ENCODE assay signal across 9 mouse cellular contexts in the genomic region with DNA sequence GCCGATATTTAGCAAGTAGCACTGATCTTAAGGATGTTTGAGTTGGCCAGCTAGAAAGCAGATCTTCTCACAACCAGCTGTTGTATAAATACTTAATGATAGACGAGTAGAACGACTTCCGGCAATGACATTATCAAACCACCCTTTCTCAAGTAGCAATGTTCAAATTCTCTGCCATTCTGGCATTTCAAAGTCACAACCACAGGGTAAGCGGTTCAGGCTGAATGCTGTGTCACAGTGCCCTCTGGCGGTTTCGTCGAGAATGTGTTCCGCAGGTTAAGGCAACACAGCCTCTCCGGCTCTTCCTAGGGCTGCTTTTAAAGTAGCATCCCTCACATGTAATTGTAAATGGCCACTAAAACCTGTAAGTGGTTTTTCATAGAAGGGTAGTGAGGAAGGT. TPM values are rescaled to one million over a fixed set of nuclear protein-coding genes. Genes with fewer than 3 reads are reported as not detected.
DNase-seq lines count a peak whose midpoint lies in the region; ATAC-seq and TF ChIP-seq lines count a peak whose summit lies in the region.
"Had no signal": no experiment of that assay in that cellular context is flagged by ENCODE, and none has a peak within 500 bp of the region (broad histone marks: within the 10 kb centered on the region; RNA-seq: fewer than 3 reads in every experiment).

No protein-coding gene starts in this region.

- TF ChIP-seq CTCF in cortical plate, adult 2 months (IDR thresholded peaks at IDR 0.05; ENCODE audit: extremely low read depth, insufficient read depth, low read length): peak; percentile 96
- TF ChIP-seq CTCF in liver, adult 2 months (IDR thresholded peaks at IDR 0.05; ENCODE audit: low read depth, low read length): peak; percentile 96

- H3K4me3 ChIP-seq in cortical plate, adult 2 months (ENCODE audit: insufficient read depth, low read length): no peak overlapping the region
- no peak overlapping the region for H3K4me3 ChIP-seq in kidney, embryonic 15.5 days (replicated peaks)
- H3K4me3 ChIP-seq in liver, adult 2 months (ENCODE audit: insufficient read depth, low read depth, low read length): no peak overlapping the region
- H3K4me3 ChIP-seq: embryonic facial prominence, embryonic 15.5 days had no signal

- peak; percentile 85 for DNase-seq in 416B (ENCODE audit: low read depth)
- peak; percentile 81 to 94 for DNase-seq in adrenal gland, adult (ENCODE audit: inconsistent age in 2 of 2, low spot score in 1 of 2)
- DNase-seq in gastrocnemius, postnatal 14 days: peak; percentile 84
- DNase-seq in liver, adult 2 months (ENCODE audit: extremely low read depth, low read depth, low spot score): peak; percentile 58
- DNase-seq in neural tube, embryonic 10.5 days (ENCODE audit: extremely low spot score, low spot score): peak; percentile 84
- peak; percentile 90 for DNase-seq in splenic B cell, adult 2 months (ENCODE audit: low read depth, low spot score)

- TF ChIP-seq POLR2A in cortical plate, adult 2 months (IDR thresholded peaks at IDR 0.05; ENCODE audit: extremely low read depth, insufficient read depth, low read length): no peak
- no peak for TF ChIP-seq POLR2A in liver, adult 2 months (IDR thresholded peaks at IDR 0.05; ENCODE audit: extremely low read depth, insufficient read depth, low read length)

- H3K9ac ChIP-seq in kidney, embryonic 15.5 days: no peak overlapping the region
- H3K9ac ChIP-seq in liver, adult 2 months (ENCODE audit: low read depth, low read length): no peak overlapping the region
- H3K9ac ChIP-seq: embryonic facial prominence, embryonic 15.5 days had no signal

- no peak overlapping the region for H3K4me2 ChIP-seq in kidney, embryonic 15.5 days
- H3K4me2 ChIP-seq: embryonic facial prominence, embryonic 15.5 days had no signal

- no peak overlapping the region for H3K27ac ChIP-seq in cortical plate, adult 2 months (ENCODE audit: insufficient read depth, low read length)
- no peak overlapping the region for H3K27ac ChIP-seq in kidney, embryonic 15.5 days
- no peak overlapping the region for H3K27ac ChIP-seq in liver, adult 2 months (replicated peaks; ENCODE audit: insufficient read depth, low read depth, low read length)
- H3K27ac ChIP-seq: embryonic facial prominence, embryonic 15.5 days had no signal

- ATAC-seq in kidney, embryonic 15.5 days (replicated peaks; ENCODE audit: low FRiP score): 0 out of 2 replicates have a peak, but pooled peaks have one; percentile 36

- no peaks in the 10 kb centered on the region for H3K27me3 ChIP-seq in kidney, embryonic 15.5 days
- no peaks in the 10 kb centered on the region for H3K27me3 ChIP-seq in liver, adult 2 months (ENCODE audit: control insufficient read depth, insufficient read depth, low read length)
- H3K27me3 ChIP-seq in splenic B cell, adult 2 months (ENCODE audit: control insufficient read depth, insufficient read depth, low read length, poor library complexity, severe bottlenecking): no peaks in the 10 kb centered on the region
- H3K27me3 ChIP-seq: embryonic facial prominence, embryonic 15.5 days had no signal

- H3K36me3 ChIP-seq in kidney, embryonic 15.5 days: peaks cover 12% of the 10 kb centered on the region
- H3K36me3 ChIP-seq in liver, adult 2 months (ENCODE audit: control insufficient read depth, insufficient read depth, low read length): peaks cover 8% of the 10 kb centered on the region
- no peaks in the 10 kb centered on the region for H3K36me3 ChIP-seq in splenic B cell, adult 2 months (ENCODE audit: control insufficient read depth, insufficient read depth, low read length, poor library complexity, severe bottlenecking)

- no peaks in the 10 kb centered on the region for H3K79me2 ChIP-seq in liver, adult 2 months (ENCODE audit: control insufficient read depth, insufficient read depth, low read length)

- H3K9me3 ChIP-seq in kidney, embryonic 15.5 days (replicated peaks): no peaks in the 10 kb centered on the region
- H3K9me3 ChIP-seq: embryonic facial prominence, embryonic 15.5 days had no signal

- H3K4me1 ChIP-seq in cortical plate, adult 2 months (ENCODE audit: control insufficient read depth, insufficient read depth, low read length): peaks cover 4% of the 10 kb centered on the region
- H3K4me1 ChIP-seq in kidney, embryonic 15.5 days: no peaks in the 10 kb centered on the region
- no peaks in the 10 kb centered on the region for H3K4me1 ChIP-seq in liver, adult 2 months (ENCODE audit: control insufficient read depth, insufficient read depth, low read length)
- H3K4me1 ChIP-seq: embryonic facial prominence, embryonic 15.5 days had no signal

- 10% methylated on average over 10 of the region's 10 CpGs for WGBS in kidney, embryonic 15.5 days
- 10% methylated on average over 10 of the region's 10 CpGs for WGBS in liver, adult 2 months

- intact Hi-C loops in gastrocnemius, postnatal 14 days (cut with DNase I; ENCODE audit: low total_unique reads): loop anchor here (5.0 kb wide), 3 partner anchors 54 to 484 kb away; no protein-coding TSS in a partner anchor

RNA-seq across cellular contexts. Expression of gene Mrpl42, which starts 25.8 kb away (rescaled TPM):
- polyA plus RNA-seq in cortical plate, adult 2 months (2012; rRNA removed): 143 and 161 TPM in 2 replicates
- 100 to 1,000 TPM; 224 to 246 TPM for total RNA-seq in gastrocnemius, postnatal 14 days (2021)
- 337 and 354 TPM in 2 replicates for polyA plus RNA-seq in kidney, embryonic 15.5 days (2015; fragmentation: Nextera tagmentation; extraction: Ambion mirVana)
- 84.1 and 98.5 TPM in 2 replicates for total RNA-seq in liver, adult 2 months (2014; rRNA removed)
- 73.1 and 78.5 TPM in 2 replicates for polyA plus RNA-seq in liver, adult 2 months (2012; rRNA removed)

RNA-seq across cellular contexts. Expression of gene Ube2n, which starts 39.0 kb away (rescaled TPM):
- polyA plus RNA-seq in cortical plate, adult 2 months (2012; rRNA removed): 174 and 179 TPM in 2 replicates
- 100 to 1,000 TPM in 1 of 2 experiments, 10 to 100 TPM in 1; 91.7 to 110 TPM for total RNA-seq in gastrocnemius, postnatal 14 days (2021)
- polyA plus RNA-seq in kidney, embryonic 15.5 days (2015; fragmentation: Nextera tagmentation; extraction: Ambion mirVana): 347 and 381 TPM in 2 replicates
- total RNA-seq in liver, adult 2 months (2014; rRNA removed): 29.6 and 34.1 TPM in 2 replicates
- polyA plus RNA-seq in liver, adult 2 months (2012; rRNA removed): 19.1 and 19.2 TPM in 2 replicates

RNA-seq across cellular contexts. Expression of gene Socs2, which starts 58.9 kb away (rescaled TPM):
- 22.8 and 23.7 TPM in 2 replicates for polyA plus RNA-seq in cortical plate, adult 2 months (2012; rRNA removed)
- total RNA-seq in gastrocnemius, postnatal 14 days (2021): 1 to 10 TPM; 8.2 to 9.4 TPM
- 26.2 and 28.5 TPM in 2 replicates for polyA plus RNA-seq in kidney, embryonic 15.5 days (2015; fragmentation: Nextera tagmentation; extraction: Ambion mirVana)
- 5.3 and 12.3 TPM in 2 replicates for total RNA-seq in liver, adult 2 months (2014; rRNA removed)
- 20.0 and 53.8 TPM in 2 replicates for polyA plus RNA-seq in liver, adult 2 months (2012; rRNA removed)
